Mouse (Mus musculus) central nervous system, embryonic 14 days (tissue): Measurements from ENCODE around the gene Syt11. TPM values are rescaled to one million over a fixed set of nuclear protein-coding genes. Genes with fewer than 3 reads are reported as not detected.

Experiments
- polyA plus RNA-seq: library from polyadenylated mRNA; depleted of rRNA; stranded (reverse); fragments of >200 nt; gene quantifications from 2 replicates; pipeline ENCODE4 v1.2.3, GENCODE M21; 2012; rRNA removed

Gene Syt11
- 137 and 174 TPM in 2 replicates for polyA plus RNA-seq

DNA sequence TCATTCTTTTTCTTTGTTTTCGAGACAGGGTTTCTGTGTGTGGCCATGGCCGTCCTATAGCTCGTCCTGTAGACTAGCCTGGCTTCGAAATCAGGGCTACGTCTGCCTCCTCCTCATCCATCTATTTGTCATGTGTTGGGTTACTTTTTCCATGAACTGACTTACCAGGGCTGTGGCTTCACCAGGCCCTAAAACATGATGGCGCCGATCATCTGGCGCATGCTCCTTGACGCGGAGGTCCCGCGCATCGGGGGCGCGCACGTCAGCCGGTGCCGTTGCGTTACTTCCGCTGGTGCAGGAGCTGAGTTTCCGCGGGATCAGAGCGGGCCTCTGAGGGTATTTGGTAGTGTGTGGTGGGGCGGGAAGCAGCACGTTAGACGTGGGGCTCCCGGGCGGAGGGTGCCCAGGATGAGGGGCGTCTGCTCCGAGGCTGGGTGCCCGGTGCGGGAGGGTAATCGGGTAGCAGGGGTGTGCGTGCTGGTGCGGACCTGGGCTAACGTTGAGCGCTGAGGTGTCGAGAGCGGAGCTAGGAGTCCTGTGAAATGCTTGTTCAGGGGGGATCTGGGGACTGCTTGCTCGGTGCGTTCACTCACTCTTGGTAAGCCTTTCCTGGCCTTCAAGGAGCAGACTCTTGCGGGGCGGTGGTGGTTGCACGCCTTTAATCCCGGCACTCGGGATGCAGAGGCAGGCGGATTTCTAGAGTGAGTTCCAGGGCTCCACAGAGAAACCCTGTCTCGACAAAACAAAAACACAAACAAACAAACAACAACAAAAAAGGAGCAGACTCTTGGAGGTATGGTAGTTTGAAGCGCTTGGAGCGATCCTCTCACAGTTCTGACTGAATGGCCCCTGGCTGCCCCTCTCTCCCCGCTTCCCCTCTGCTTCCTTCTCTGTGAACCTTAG is at the start of gene Syt11:
Gene Syt11, minus strand, starts transcription at position 226 of the 903 bp plus-strand sequence.

DNA sequence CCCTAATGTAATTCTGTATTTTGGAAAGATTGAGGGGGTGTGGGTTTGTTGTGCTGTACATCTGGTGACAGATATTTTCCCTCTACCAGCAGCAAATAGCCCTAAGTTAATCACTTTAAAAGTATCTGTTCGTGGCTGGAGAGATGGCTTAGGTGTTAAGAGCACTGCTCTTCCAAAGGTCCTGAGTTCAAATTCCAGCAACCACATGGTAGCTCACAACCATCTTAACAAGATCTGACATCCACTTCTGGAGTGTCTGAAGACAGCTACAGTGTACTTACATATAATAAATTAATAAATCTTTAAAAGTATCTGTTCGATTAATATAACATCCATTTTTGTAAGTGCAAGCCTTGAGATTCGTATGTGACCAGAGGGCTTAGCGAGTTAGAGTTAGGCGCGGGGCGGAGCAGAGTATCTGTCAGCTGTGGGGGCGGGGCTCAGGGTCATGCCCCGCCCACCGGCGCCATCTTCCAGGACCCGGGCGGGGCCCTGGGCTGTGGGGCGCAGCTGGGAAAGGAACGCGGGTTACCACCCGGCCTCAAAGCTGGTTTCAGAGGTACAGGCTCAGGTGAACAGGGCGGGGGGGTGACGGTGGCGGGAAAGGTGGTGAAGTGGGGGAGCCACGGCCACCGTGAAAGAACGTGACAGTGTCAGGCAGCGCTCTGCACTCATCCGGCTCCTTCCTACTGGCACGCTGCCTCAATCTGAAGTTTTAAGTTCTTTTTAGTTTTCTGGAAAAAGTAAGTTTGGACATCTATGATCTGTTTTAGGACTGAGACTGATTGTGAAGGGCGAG is 58.4 kb downstream of the Syt11 start, which contains the start of gene Rit1:
Gene Rit1, plus strand, starts transcription at position 440 of the 799 bp plus-strand sequence.

Other genes with a start within 250 kb of the Syt11 start
- gene Mex3a, start 242.8 kb downstream of the Syt11 start, polyA plus RNA-seq: 81.4 and 92.2 TPM in 2 replicates
- 0.61 and 4.2 TPM in 2 replicates for gene Rab25, start 226.9 kb downstream of the Syt11 start, polyA plus RNA-seq
- gene Lamtor2, start 222.1 kb downstream of the Syt11 start, polyA plus RNA-seq: 141 and 144 TPM in 2 replicates
- gene Ubqln4, start 221.4 kb downstream of the Syt11 start, polyA plus RNA-seq: 102 and 104 TPM in 2 replicates
- gene Ssr2, start 199.3 kb downstream of the Syt11 start, polyA plus RNA-seq: 182 and 228 TPM in 2 replicates
- 119 TPM in 2 replicates for gene Arhgef2, start 169.2 kb downstream of the Syt11 start, polyA plus RNA-seq
- gene Rxfp4, start 122.0 kb downstream of the Syt11 start, polyA plus RNA-seq: not detected in 2 replicates
- 140 and 145 TPM in 2 replicates for gene Khdc4, start 89.4 kb downstream of the Syt11 start, polyA plus RNA-seq
- 49.9 and 50.2 TPM in 2 replicates for gene Rit1, start 58.3 kb downstream of the Syt11 start, polyA plus RNA-seq
- 32.4 and 34.1 TPM in 2 replicates for gene Gon4l, start 60.1 kb upstream of the Syt11 start, polyA plus RNA-seq
- gene Msto1, start 138.8 kb upstream of the Syt11 start, polyA plus RNA-seq: 52.3 and 54.1 TPM in 2 replicates
- 21.4 and 21.5 TPM in 2 replicates for gene Ash1l, start 175.5 kb upstream of the Syt11 start, polyA plus RNA-seq
- 101 and 109 TPM in 2 replicates for gene Dap3, start 176.0 kb upstream of the Syt11 start, polyA plus RNA-seq